17 mouse cellular contexts compared by ENCODE assay signal in the genomic region with DNA sequence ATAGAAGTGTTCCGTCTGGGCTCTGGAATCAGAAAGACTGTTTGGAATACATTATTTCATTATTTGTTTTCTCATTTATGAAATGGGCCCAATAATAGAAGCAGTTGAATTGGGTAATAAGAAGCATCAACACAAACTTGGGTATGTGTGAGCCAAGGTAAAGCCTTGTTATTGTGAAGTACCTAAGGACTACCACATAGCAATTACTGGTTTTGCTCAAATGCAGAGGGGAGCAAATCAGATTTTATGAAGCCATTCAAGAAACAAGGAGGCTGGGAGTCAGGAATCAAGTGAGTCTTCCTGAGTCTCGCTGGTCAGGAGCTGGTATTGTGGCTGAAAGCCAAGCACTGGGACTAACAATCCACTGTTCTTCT. TPM values are rescaled to one million over a fixed set of nuclear protein-coding genes. Genes with fewer than 3 reads are reported as not detected.
DNase-seq lines count a peak whose midpoint lies in the region; ATAC-seq and TF ChIP-seq lines count a peak whose summit lies in the region.
"Had no signal": no experiment of that assay in that cellular context is flagged by ENCODE, and none has a peak within 500 bp of the region (broad histone marks: within the 10 kb centered on the region; RNA-seq: fewer than 3 reads in every experiment).

No protein-coding gene starts in this region.

- H3K4me3 ChIP-seq in forebrain, embryonic 13.5 days: no peak overlapping the region
- no peak overlapping the region for H3K4me3 ChIP-seq in forebrain, postnatal 0 days (ENCODE audit: low read depth, low read length)
- H3K4me3 ChIP-seq in hindbrain, postnatal 0 days (ENCODE audit: low read length): no peak overlapping the region
- no peak overlapping the region for H3K4me3 ChIP-seq in midbrain, postnatal 0 days (ENCODE audit: low read depth, low read length)
- H3K4me3 ChIP-seq in kidney, adult 2 months (ENCODE audit: insufficient read depth, low read depth, low read length): no peak overlapping the region
- no peak overlapping the region for H3K4me3 ChIP-seq in liver, embryonic 11.5 days (ENCODE audit: low read depth, low read length)
- H3K4me3 ChIP-seq: embryonic facial prominence, embryonic 15.5 days; gastrocnemius, adult 2 months; heart, embryonic 13.5 days had no signal

- peaks cover 13% of the 10 kb centered on the region for H3K4me1 ChIP-seq in forebrain, embryonic 13.5 days
- H3K4me1 ChIP-seq in forebrain, postnatal 0 days (ENCODE audit: insufficient read depth): peaks cover 7% of the 10 kb centered on the region; the same call in 1 of the 2 replicates
- H3K4me1 ChIP-seq in hindbrain, postnatal 0 days (ENCODE audit: insufficient read depth, low read length): peaks cover 11% of the 10 kb centered on the region
- H3K4me1 ChIP-seq in midbrain, postnatal 0 days (ENCODE audit: insufficient read depth, low read length): no peaks in the 10 kb centered on the region; the same call in 1 of the 2 replicates
- no peaks in the 10 kb centered on the region for H3K4me1 ChIP-seq in kidney, adult 2 months (ENCODE audit: control insufficient read depth, insufficient read depth, low read length)
- H3K4me1 ChIP-seq in liver, embryonic 11.5 days (replicated peaks; ENCODE audit: control insufficient read depth, insufficient read depth, low read length): no peaks in the 10 kb centered on the region

- no peaks in the 10 kb centered on the region for H3K27me3 ChIP-seq in forebrain, embryonic 13.5 days
- H3K27me3 ChIP-seq in forebrain, postnatal 0 days (ENCODE audit: insufficient read depth, low read length): no peaks in the 10 kb centered on the region
- H3K27me3 ChIP-seq in hindbrain, postnatal 0 days (ENCODE audit: insufficient read depth, low read length): no peaks in the 10 kb centered on the region
- no peaks in the 10 kb centered on the region for H3K27me3 ChIP-seq in midbrain, postnatal 0 days (ENCODE audit: insufficient read depth, low read length)
- H3K27me3 ChIP-seq in kidney, adult 2 months (replicated peaks; ENCODE audit: control insufficient read depth, insufficient read depth, low read length): no peaks in the 10 kb centered on the region
- H3K27me3 ChIP-seq in liver, embryonic 11.5 days (replicated peaks; ENCODE audit: control insufficient read depth, insufficient read depth, low read length): no peaks in the 10 kb centered on the region
- H3K27me3 ChIP-seq: embryonic facial prominence, embryonic 15.5 days; heart, embryonic 13.5 days had no signal

- TF ChIP-seq POLR2A in kidney, adult 2 months (IDR thresholded peaks at IDR 0.05; ENCODE audit: low read depth, low read length): no peak

- H3K36me3 ChIP-seq in forebrain, embryonic 13.5 days (ENCODE audit: poor library complexity, severe bottlenecking): no peaks in the 10 kb centered on the region
- H3K36me3 ChIP-seq in forebrain, postnatal 0 days (ENCODE audit: insufficient read depth): no peaks in the 10 kb centered on the region
- H3K36me3 ChIP-seq in hindbrain, postnatal 0 days (ENCODE audit: insufficient read depth, low read length): no peaks in the 10 kb centered on the region
- no peaks in the 10 kb centered on the region for H3K36me3 ChIP-seq in midbrain, postnatal 0 days (ENCODE audit: insufficient read depth, low read length)
- H3K36me3 ChIP-seq in kidney, adult 2 months (ENCODE audit: control insufficient read depth, insufficient read depth, low read length): no peaks in the 10 kb centered on the region
- no peaks in the 10 kb centered on the region for H3K36me3 ChIP-seq in liver, embryonic 11.5 days (ENCODE audit: control insufficient read depth, insufficient read depth, low read length)
- H3K36me3 ChIP-seq: embryonic facial prominence, embryonic 15.5 days; heart, embryonic 13.5 days had no signal

- 26% methylated on average over 2 of the region's 2 CpGs for WGBS in forebrain, embryonic 13.5 days
- WGBS in forebrain, postnatal 0 days: 26% methylated on average over 2 of the region's 2 CpGs
- WGBS in hindbrain, postnatal 0 days: 28% methylated on average over 2 of the region's 2 CpGs
- WGBS in midbrain, postnatal 0 days: 35% methylated on average over 2 of the region's 2 CpGs
- 83% methylated on average over 2 of the region's 2 CpGs for WGBS in kidney, adult 2 months
- 71% methylated on average over 2 of the region's 2 CpGs for WGBS in liver, embryonic 11.5 days

- no peak for TF ChIP-seq CTCF in forebrain, postnatal 0 days (IDR thresholded peaks at IDR 0.05; ENCODE audit: low read depth)
- TF ChIP-seq CTCF in hindbrain, postnatal 0 days (IDR thresholded peaks at IDR 0.05; ENCODE audit: low read depth): no peak
- no peak for TF ChIP-seq CTCF in midbrain, postnatal 0 days (IDR thresholded peaks at IDR 0.05)
- TF ChIP-seq CTCF in kidney, adult 2 months (conservative IDR thresholded peaks at IDR 0.05; ENCODE audit: insufficient read depth, insufficient read length, low read depth, low read length): no peak

- no peak overlapping the region for H3K9ac ChIP-seq in forebrain, embryonic 13.5 days
- H3K9ac ChIP-seq in forebrain, postnatal 0 days: no peak overlapping the region
- no peak overlapping the region for H3K9ac ChIP-seq in hindbrain, postnatal 0 days (replicated peaks; ENCODE audit: low read length)
- no peak overlapping the region for H3K9ac ChIP-seq in midbrain, postnatal 0 days (replicated peaks; ENCODE audit: low read length, poor library complexity, severe bottlenecking)
- no peak overlapping the region for H3K9ac ChIP-seq in liver, embryonic 11.5 days (ENCODE audit: low read depth, low read length)
- H3K9ac ChIP-seq: embryonic facial prominence, embryonic 15.5 days; heart, embryonic 13.5 days had no signal

- no peaks in the 10 kb centered on the region for H3K9me3 ChIP-seq in forebrain, embryonic 13.5 days (replicated peaks)
- H3K9me3 ChIP-seq in forebrain, postnatal 0 days (ENCODE audit: low read length): no peaks in the 10 kb centered on the region
- H3K9me3 ChIP-seq in hindbrain, postnatal 0 days (ENCODE audit: low read length): no peaks in the 10 kb centered on the region
- H3K9me3 ChIP-seq in midbrain, postnatal 0 days (ENCODE audit: low read length): no peaks in the 10 kb centered on the region
- no peaks in the 10 kb centered on the region for H3K9me3 ChIP-seq in liver, embryonic 11.5 days (ENCODE audit: control insufficient read depth, low read length)
- H3K9me3 ChIP-seq: embryonic facial prominence, embryonic 15.5 days; heart, embryonic 13.5 days had no signal

- peak overlapping the region; percentile 87 for H3K27ac ChIP-seq in forebrain, embryonic 13.5 days
- H3K27ac ChIP-seq in forebrain, postnatal 0 days (ENCODE audit: low read depth, low read length): peak overlapping the region; percentile 74
- peak overlapping the region; percentile 83; the same call in 1 of the 2 replicates for H3K27ac ChIP-seq in hindbrain, postnatal 0 days
- H3K27ac ChIP-seq in midbrain, postnatal 0 days (ENCODE audit: low read depth, low read length): peak overlapping the region; percentile 92
- H3K27ac ChIP-seq in kidney, adult 2 months (ENCODE audit: insufficient read depth, low read depth, low read length): no peak overlapping the region
- no peak overlapping the region for H3K27ac ChIP-seq in liver, embryonic 11.5 days (ENCODE audit: low read depth, low read length)
- H3K27ac ChIP-seq: embryonic facial prominence, embryonic 15.5 days; gastrocnemius, adult 2 months; heart, embryonic 13.5 days had no signal

- no peak for DNase-seq in forebrain, postnatal 0 days
- no peak for DNase-seq in hindbrain, postnatal 0 days (ENCODE audit: low spot score)
- no peak for DNase-seq in midbrain, postnatal 0 days (ENCODE audit: low spot score)
- DNase-seq in right cerebral cortex, postnatal 36 days (ENCODE audit: low spot score in 2 of 2): no peak
- no peak for DNase-seq in kidney, adult 2 months
- DNase-seq in liver, embryonic 11.5 days (ENCODE audit: low spot score): no peak
- DNase-seq: gastrocnemius, adult 2 months; heart, postnatal 4 days; kidney, postnatal 14 days; lung, postnatal 14 days; spleen, adult 18-20 months; thymus, postnatal 14 days had no signal

- peak; percentile 48; the same call in 1 of the 2 replicates for ATAC-seq in forebrain, embryonic 13.5 days
- ATAC-seq in forebrain, postnatal 0 days: peak; percentile 54
- ATAC-seq in hindbrain, postnatal 0 days: peak; percentile 33
- peak; percentile 18 for ATAC-seq in midbrain, postnatal 0 days (ENCODE audit: low FRiP score)
- no peak for ATAC-seq in liver, embryonic 11.5 days (replicated peaks; ENCODE audit: low FRiP score)
- ATAC-seq: intestine, postnatal 0 days had no signal

- peak overlapping the region; percentile 29 for H3K4me2 ChIP-seq in forebrain, embryonic 13.5 days
- no peak overlapping the region for H3K4me2 ChIP-seq in forebrain, postnatal 0 days (ENCODE audit: low read depth)
- H3K4me2 ChIP-seq in hindbrain, postnatal 0 days (ENCODE audit: low read depth, low read length): no peak overlapping the region
- peak overlapping the region; percentile 34; the same call in 1 of the 2 replicates for H3K4me2 ChIP-seq in midbrain, postnatal 0 days (ENCODE audit: low read depth, low read length, poor library complexity, severe bottlenecking)
- H3K4me2 ChIP-seq in liver, embryonic 11.5 days: no peak overlapping the region
- H3K4me2 ChIP-seq: embryonic facial prominence, embryonic 15.5 days; heart, embryonic 13.5 days had no signal

RNA-seq across cellular contexts. Expression of a gene that starts 38.4 kb away (rescaled TPM):
- polyA plus RNA-seq in forebrain, embryonic 13.5 days (2015; fragmentation: Nextera tagmentation; extraction: Ambion mirVana): 12.5 and 13.5 TPM in 2 replicates
- total RNA-seq in forebrain, postnatal 0 days (2014; rRNA removed): 33.5 and 43.1 TPM in 2 replicates
- polyA plus RNA-seq in forebrain, postnatal 0 days (2015; fragmentation: Nextera tagmentation; extraction: Ambion mirVana): 7.0 and 10.5 TPM in 2 replicates
- 20.4 and 20.9 TPM in 2 replicates for total RNA-seq in hindbrain, postnatal 0 days (2014; rRNA removed)
- polyA plus RNA-seq in hindbrain, postnatal 0 days (2015; fragmentation: Nextera tagmentation; extraction: Ambion mirVana): 12.2 and 12.7 TPM in 2 replicates
- 27.3 and 40.5 TPM in 2 replicates for total RNA-seq in midbrain, postnatal 0 days (2014; rRNA removed)
- 9.0 and 12.7 TPM in 2 replicates for polyA plus RNA-seq in midbrain, postnatal 0 days (2015; fragmentation: Nextera tagmentation; extraction: Ambion mirVana)
- 4.4 and 5.9 TPM in 2 replicates for polyA plus RNA-seq in kidney, adult 2 months (2012; rRNA removed)
- polyA plus RNA-seq in liver, embryonic 11.5 days (2014; fragmentation: Nextera tagmentation; extraction: Ambion mirVana): 11.7 and 14.4 TPM in 2 replicates

RNA-seq across cellular contexts. Expression of a gene that starts 45.5 kb away (rescaled TPM):
- polyA plus RNA-seq in forebrain, embryonic 13.5 days (2015; fragmentation: Nextera tagmentation; extraction: Ambion mirVana): 43.3 and 51.8 TPM in 2 replicates
- total RNA-seq in forebrain, postnatal 0 days (2014; rRNA removed): 18.9 and 26.4 TPM in 2 replicates
- polyA plus RNA-seq in forebrain, postnatal 0 days (2015; fragmentation: Nextera tagmentation; extraction: Ambion mirVana): 12.2 and 15.4 TPM in 2 replicates
- total RNA-seq in hindbrain, postnatal 0 days (2014; rRNA removed): 21.2 and 27.5 TPM in 2 replicates
- 20.0 and 21.3 TPM in 2 replicates for polyA plus RNA-seq in hindbrain, postnatal 0 days (2015; fragmentation: Nextera tagmentation; extraction: Ambion mirVana)
- total RNA-seq in midbrain, postnatal 0 days (2014; rRNA removed): 15.8 and 23.1 TPM in 2 replicates
- 17.1 and 19.3 TPM in 2 replicates for polyA plus RNA-seq in midbrain, postnatal 0 days (2015; fragmentation: Nextera tagmentation; extraction: Ambion mirVana)
- 14.7 and 15.5 TPM in 2 replicates for polyA plus RNA-seq in kidney, adult 2 months (2012; rRNA removed)
- polyA plus RNA-seq in liver, embryonic 11.5 days (2014; fragmentation: Nextera tagmentation; extraction: Ambion mirVana): 42.7 and 49.0 TPM in 2 replicates

RNA-seq across cellular contexts. Expression of a gene that starts 55.6 kb away (rescaled TPM):
- polyA plus RNA-seq in forebrain, embryonic 13.5 days (2015; fragmentation: Nextera tagmentation; extraction: Ambion mirVana): 0.85 and 0.97 TPM in 2 replicates
- 0.48 and 1.6 TPM in 2 replicates for total RNA-seq in forebrain, postnatal 0 days (2014; rRNA removed)
- polyA plus RNA-seq in forebrain, postnatal 0 days (2015; fragmentation: Nextera tagmentation; extraction: Ambion mirVana): 0.15 and 0.25 TPM in 2 replicates
- 0.86 and 2.1 TPM in 2 replicates for total RNA-seq in hindbrain, postnatal 0 days (2014; rRNA removed)
- 0.32 and 0.33 TPM in 2 replicates for polyA plus RNA-seq in hindbrain, postnatal 0 days (2015; fragmentation: Nextera tagmentation; extraction: Ambion mirVana)
- total RNA-seq in midbrain, postnatal 0 days (2014; rRNA removed): 1.3 and 3.7 TPM in 2 replicates
- polyA plus RNA-seq in midbrain, postnatal 0 days (2015; fragmentation: Nextera tagmentation; extraction: Ambion mirVana): 0.39 and 0.43 TPM in 2 replicates
- 0.59 and 0.94 TPM in 2 replicates for polyA plus RNA-seq in kidney, adult 2 months (2012; rRNA removed)
- 4.3 and 5.5 TPM in 2 replicates for polyA plus RNA-seq in liver, embryonic 11.5 days (2014; fragmentation: Nextera tagmentation; extraction: Ambion mirVana)
- total RNA-seq: megakaryocyte-erythroid progenitor cell, adult 5-6 weeks had no signal

Comparison
In these comparisons a context has a peak if more than half of its experiments do, and no peak if none do; other contexts are left out.
1. H3K4me2 ChIP-seq: peak in forebrain, embryonic 13.5 days (single experiment) and midbrain, postnatal 0 days (single experiment); none in forebrain, postnatal 0 days (single experiment), hindbrain, postnatal 0 days (single experiment) and liver, embryonic 11.5 days (single experiment).
2. H3K27ac ChIP-seq: peak in forebrain, embryonic 13.5 days (single experiment), forebrain, postnatal 0 days (single experiment), hindbrain, postnatal 0 days (single experiment) and midbrain, postnatal 0 days (single experiment); none in kidney, adult 2 months (single experiment) and liver, embryonic 11.5 days (single experiment).